Mouse (Mus musculus) granulocyte monocyte progenitor cell, adult 5-6 weeks (primary cell): ENCODE measurements at regions not wholly inside any gene's neighbourhood (a gene's known extent, or its start where the extent isn't known, plus 50 kb on each side); places are given as distances from the start of the nearest gene placed in this dataset.

Experiments used
- ATAC-seq: replicated peaks from 2 replicates; pipeline ENCODE4 v1.8.0; 2016; ENCODE audit warnings: mild to moderate bottlenecking, moderate TSS enrichment, inconsistent platforms; ENCODE audit not compliant: poor library complexity, severe bottlenecking

GRCm38 (mm10) chr13:37602256-37602655, 175.9 kb upstream of the Rreb1 start:
- no peak for ATAC-seq

GRCm38 (mm10) chr13:37603226-37603994, 174.8 kb upstream of the Rreb1 start:
- ATAC-seq: peak; percentile 18; the same call in 1 of the 2 replicates

- ATAC-seq: peak; percentile 74
Measured at GRCm38 (mm10) chr13:37606250-37606649, 171.9 kb upstream of the Rreb1 start.

GRCm38 (mm10) chr13:37609085-37609484, 169.1 kb upstream of the Rreb1 start:
- no peak for ATAC-seq

- no peak for ATAC-seq
Measured at GRCm38 (mm10) chr13:37611387-37611786, 166.8 kb upstream of the Rreb1 start.

GRCm38 (mm10) chr13:37617015-37617414, 161.2 kb upstream of the Rreb1 start:
- no peak for ATAC-seq

- peak; percentile 94 for ATAC-seq
Measured at GRCm38 (mm10) chr13:37619841-37620725, 158.1 kb upstream of the Rreb1 start.

- no peak for ATAC-seq
Measured at GRCm38 (mm10) chr13:37621319-37622050, 156.7 kb upstream of the Rreb1 start.

- ATAC-seq: no peak
Measured at GRCm38 (mm10) chr13:37622366-37623088, 155.7 kb upstream of the Rreb1 start.

GRCm38 (mm10) chr13:37624741-37625140, 153.5 kb upstream of the Rreb1 start:
- no peak for ATAC-seq

- ATAC-seq: no peak
Measured at GRCm38 (mm10) chr13:37625532-37626235, 152.5 kb upstream of the Rreb1 start.

GRCm38 (mm10) chr13:37628391-37629270, 149.6 kb upstream of the Rreb1 start:
- ATAC-seq: no peak

- ATAC-seq: peak; percentile 57
Measured at GRCm38 (mm10) chr13:37629271-37629899, 148.8 kb upstream of the Rreb1 start.

GRCm38 (mm10) chr13:37632835-37633440, 145.3 kb upstream of the Rreb1 start:
- ATAC-seq: no peak

GRCm38 (mm10) chr13:37636363-37636762, 141.8 kb upstream of the Rreb1 start:
- ATAC-seq: no peak

- ATAC-seq: no peak
Measured at GRCm38 (mm10) chr13:37637151-37637550, 141.0 kb upstream of the Rreb1 start.

- no peak for ATAC-seq
Measured at GRCm38 (mm10) chr13:37638071-37638511, 140.1 kb upstream of the Rreb1 start.
